Mouse (Mus musculus): ENCODE measurements around the gene Utp11.

DNA sequence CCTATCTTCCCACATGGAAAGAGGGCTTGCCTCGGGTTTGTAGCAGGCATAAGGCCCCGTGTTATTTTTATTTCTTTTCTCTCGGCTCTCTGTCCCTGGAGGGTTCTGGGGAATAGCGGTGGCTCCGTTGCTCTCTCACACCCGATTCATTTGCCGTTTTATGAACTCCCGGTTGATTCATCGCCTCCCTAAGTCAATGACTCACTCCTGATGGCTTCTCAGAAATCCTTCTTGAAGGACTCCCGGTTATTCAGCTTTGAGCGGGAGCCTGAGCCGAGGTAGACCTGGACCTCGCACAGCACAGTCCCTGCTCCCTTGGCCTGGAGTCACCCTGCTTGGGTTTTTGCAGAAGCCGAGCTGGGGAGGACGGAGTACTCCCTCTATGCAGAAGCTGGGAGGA lies 28.8 kb downstream of the Utp11 start:
- TF ChIP-seq CTCF (IDR thresholded peaks at IDR 0.05; ENCODE audit: control insufficient read depth, insufficient read depth, insufficient read length) (no peak), MAX (IDR thresholded peaks at IDR 0.05) (no peak)

Data from C2C12 (cell line).